Mouse (Mus musculus): ENCODE data around the gene Aldoc. TPM values are rescaled to one million over a fixed set of nuclear protein-coding genes. Genes with fewer than 3 reads are reported as not detected.

The Aldoc gene
- polyA plus RNA-seq (2017; shearing (Covaris generic)), result 13.5 TPM

GRCm38 (mm10) chr11:78322860-78323259 is at the start of gene Aldoc:
Gene Aldoc (plus strand): TSS chr11:78322968.

GRCm38 (mm10) chr11:78290654-78291053 is 32.1 kb upstream of the Aldoc start, which contains the start of gene BC030499:
Gene BC030499 (plus strand): TSS chr11:78290841.

GRCm38 (mm10) chr11:78301357-78302084 is 21.2 kb upstream of the Aldoc start, which contains the start of gene Spag5:
Gene Spag5 (plus strand): TSS chr11:78301529.

GRCm38 (mm10) chr11:78327634-78328511 is 5.1 kb downstream of the Aldoc start, which contains the start of gene Pigs:
Gene Pigs (plus strand): TSS chr11:78328415.

GRCm38 (mm10) chr11:78343381-78344327 is 20.9 kb downstream of the Aldoc start, which contains the start of gene Unc119:
Gene Unc119 (plus strand): TSS chr11:78343482.

Other genes starting within 250 kb of the Aldoc start
- gene Eral1, start 242.6 kb upstream of the Aldoc start, polyA plus RNA-seq (2017; shearing (Covaris generic)), result 40.5 TPM
- gene Fam222b, start 228.3 kb upstream of the Aldoc start, polyA plus RNA-seq (2017; shearing (Covaris generic)), result 28.8 TPM
- 6.3 TPM for gene Traf4, start 157.4 kb upstream of the Aldoc start, polyA plus RNA-seq (2017; shearing (Covaris generic))
- 14.2 TPM for gene Nek8, start 146.3 kb upstream of the Aldoc start, polyA plus RNA-seq (2017; shearing (Covaris generic))
- gene Tlcd1, start 146.3 kb upstream of the Aldoc start, polyA plus RNA-seq (2017; shearing (Covaris generic)), result 4.6 TPM
- 1,229 TPM for gene Rpl23a, start 139.4 kb upstream of the Aldoc start, polyA plus RNA-seq (2017; shearing (Covaris generic))
- 0.80 TPM for gene Rab34, start 134.5 kb upstream of the Aldoc start, polyA plus RNA-seq (2017; shearing (Covaris generic))
- 0.82 TPM for gene Proca1, start 129.6 kb upstream of the Aldoc start, polyA plus RNA-seq (2017; shearing (Covaris generic))
- 100 TPM for gene Sdf2, start 77.2 kb upstream of the Aldoc start, polyA plus RNA-seq (2017; shearing (Covaris generic))
- gene Supt6, start 77.0 kb upstream of the Aldoc start, polyA plus RNA-seq (2017; shearing (Covaris generic)), result 62.3 TPM
- gene 2610507B11Rik, start 61.2 kb upstream of the Aldoc start, polyA plus RNA-seq (2017; shearing (Covaris generic)), result 91.3 TPM
- 0.30 TPM for gene BC030499, start 32.1 kb upstream of the Aldoc start, polyA plus RNA-seq (2017; shearing (Covaris generic))
- 2.6 TPM for gene Spag5, start 21.4 kb upstream of the Aldoc start, polyA plus RNA-seq (2017; shearing (Covaris generic))
- gene Pigs, start 5.4 kb downstream of the Aldoc start, polyA plus RNA-seq (2017; shearing (Covaris generic)), result 148 TPM
- 33.6 TPM for gene Unc119, start 20.5 kb downstream of the Aldoc start, polyA plus RNA-seq (2017; shearing (Covaris generic))
- gene Foxn1, start 63.6 kb downstream of the Aldoc start, polyA plus RNA-seq (2017; shearing (Covaris generic)), result not detected
- gene Slc13a2, start 99.2 kb downstream of the Aldoc start, polyA plus RNA-seq (2017; shearing (Covaris generic)), result not detected
- 2.4 TPM for gene Slc46a1, start 142.7 kb downstream of the Aldoc start, polyA plus RNA-seq (2017; shearing (Covaris generic))
- gene Sarm1, start 174.8 kb downstream of the Aldoc start, polyA plus RNA-seq (2017; shearing (Covaris generic)), result 2.2 TPM
- not detected for gene Vtn, start 176.1 kb downstream of the Aldoc start, polyA plus RNA-seq (2017; shearing (Covaris generic))
- not detected for gene Sebox, start 180.5 kb downstream of the Aldoc start, polyA plus RNA-seq (2017; shearing (Covaris generic))
- gene Tmem199, start 189.2 kb downstream of the Aldoc start, polyA plus RNA-seq (2017; shearing (Covaris generic)), result 50.4 TPM
- 41.5 TPM for gene Poldip2, start 189.2 kb downstream of the Aldoc start, polyA plus RNA-seq (2017; shearing (Covaris generic))
- 25.7 TPM for gene Tnfaip1, start 213.4 kb downstream of the Aldoc start, polyA plus RNA-seq (2017; shearing (Covaris generic))
- gene Ift20, start 213.4 kb downstream of the Aldoc start, polyA plus RNA-seq (2017; shearing (Covaris generic)), result 122 TPM
- gene Tmem97, start 227.8 kb downstream of the Aldoc start, polyA plus RNA-seq (2017; shearing (Covaris generic)), result 14.1 TPM

Data from inflammation-experienced regulatory T-cells, adult 16 weeks (primary cell).